In genomic region chr15:98288566-98288965, GRCm38 (mm10) we compare ENCODE assay signal across 23 mouse cellular contexts. TPM values are rescaled to one million over a fixed set of nuclear protein-coding genes. Genes with fewer than 3 reads are reported as not detected.
DNase-seq lines count a peak whose midpoint lies in the region; ATAC-seq and TF ChIP-seq lines count a peak whose summit lies in the region.
"Had no signal": no experiment of that assay in that cellular context is flagged by ENCODE, and none has a peak within 500 bp of the region (broad histone marks: within the 10 kb centered on the region; RNA-seq: fewer than 3 reads in every experiment).

No protein-coding gene starts in this region.

- no peaks in the 10 kb centered on the region for H3K9me3 ChIP-seq in liver, postnatal 0 days (ENCODE audit: low read length)
- H3K9me3 ChIP-seq: liver, embryonic 15.5 days; midbrain, embryonic 15.5 days; neural tube, embryonic 12.5 days had no signal

- no peak overlapping the region for H3K9ac ChIP-seq in liver, postnatal 0 days (replicated peaks)
- H3K9ac ChIP-seq: liver, embryonic 15.5 days; midbrain, embryonic 15.5 days; neural tube, embryonic 12.5 days had no signal

- peak; percentile 78 for DNase-seq in gastrocnemius, adult 18-20 months (ENCODE audit: low spot score)
- DNase-seq in gastrocnemius, postnatal 4 days (ENCODE audit: low spot score in 2 of 2), result no peak
- DNase-seq in A20 (ENCODE audit: low read depth, low spot score), result peak; percentile 48
- peak; percentile 25 to 33 for DNase-seq in cerebellum, postnatal 10 days
- peak; percentile 84 for DNase-seq in skeletal muscle tissue, adult 2 months (ENCODE audit: low read depth, low spot score)
- no peak for DNase-seq in ovary, adult 18-20 months (ENCODE audit: low spot score)
- DNase-seq in testis, postnatal 14 days (ENCODE audit: low spot score), result no peak
- no peak for DNase-seq in liver, postnatal 0 days
- DNase-seq: heart, adult 2 months; heart, postnatal 36 days; lung, postnatal 36 days; right cerebral cortex, adult 18-20 months had no signal

- peaks cover 3% of the 10 kb centered on the region; the same call in 1 of the 2 replicates for H3K4me1 ChIP-seq in liver, postnatal 0 days (ENCODE audit: insufficient read depth)
- H3K4me1 ChIP-seq: liver, embryonic 15.5 days; midbrain, embryonic 15.5 days; neural tube, embryonic 12.5 days had no signal

- no peaks in the 10 kb centered on the region for H3K36me3 ChIP-seq in liver, postnatal 0 days (replicated peaks; ENCODE audit: insufficient read depth, low read length)
- H3K36me3 ChIP-seq: liver, embryonic 15.5 days; neural tube, embryonic 12.5 days had no signal

- no peak for TF ChIP-seq EP300 in liver, postnatal 0 days (IDR thresholded peaks at IDR 0.05; ENCODE audit: low read depth)

- H3K27ac ChIP-seq in liver, postnatal 0 days (ENCODE audit: low read depth), result no peak overlapping the region
- H3K27ac ChIP-seq: heart, adult 2 months; liver, embryonic 15.5 days; midbrain, embryonic 15.5 days; neural tube, embryonic 12.5 days had no signal

- H3K27me3 ChIP-seq in liver, postnatal 0 days (ENCODE audit: insufficient read depth, low read length), result no peaks in the 10 kb centered on the region
- H3K27me3 ChIP-seq: liver, embryonic 15.5 days; midbrain, embryonic 15.5 days; neural tube, embryonic 12.5 days had no signal

- TF ChIP-seq CTCF in liver, postnatal 0 days (IDR thresholded peaks at IDR 0.05; ENCODE audit: low read depth), result no peak

- no peak overlapping the region for H3K4me3 ChIP-seq in liver, postnatal 0 days (ENCODE audit: low read depth, low read length)
- H3K4me3 ChIP-seq: heart, adult 2 months; liver, embryonic 15.5 days; midbrain, embryonic 15.5 days; neural tube, embryonic 12.5 days had no signal

- H3K4me2 ChIP-seq in liver, postnatal 0 days (ENCODE audit: low read depth, low read length), result no peak overlapping the region
- H3K4me2 ChIP-seq: liver, embryonic 15.5 days; midbrain, embryonic 15.5 days; neural tube, embryonic 12.5 days had no signal

- no peak for ATAC-seq in liver, postnatal 0 days
- ATAC-seq: forebrain, embryonic 14.5 days; midbrain, embryonic 15.5 days had no signal

- 72% methylated on average over 12 of the region's 12 CpGs for WGBS in liver, postnatal 0 days (ENCODE audit: insufficient replicate concordance)

RNA-seq across cellular contexts. Expression of gene Zfp641, which starts 7.4 kb away (rescaled TPM):
- 10 to 100 TPM in 1 of 2 experiments, 1 to 10 TPM in 1; 9.5 to 14.4 TPM for total RNA-seq in gastrocnemius, adult 18-20 months (2021)
- 10 to 100 TPM in 1 of 2 experiments, 1 to 10 TPM in 1; 9.8 to 10.7 TPM for total RNA-seq in gastrocnemius, postnatal 4 days (2021)
- polyA plus RNA-seq in liver, postnatal 0 days (2015; fragmentation: Nextera tagmentation; extraction: Ambion mirVana), result 0.06 and 0.08 TPM in 2 replicates
- total RNA-seq: common myeloid progenitor, adult 5-6 weeks had no signal

RNA-seq across cellular contexts. Expression of gene Olfr285, which starts 28.6 kb away (rescaled TPM):
- not detected for total RNA-seq in gastrocnemius, adult 18-20 months (2021)
- not detected for total RNA-seq in gastrocnemius, postnatal 4 days (2021)
- not detected in 2 replicates for polyA plus RNA-seq in liver, postnatal 0 days (2015; fragmentation: Nextera tagmentation; extraction: Ambion mirVana)
- total RNA-seq: adrenal gland, postnatal 4 days; common myeloid progenitor, adult 5-6 weeks; ES-E14; heart, adult 2 months; heart, postnatal 36 days; layer of hippocampus, postnatal 25 days had no signal
- polyA plus RNA-seq: forebrain, embryonic 14.5 days; heart, adult 2 months; intestine, embryonic 14.5 days; limb, embryonic 11.5 days; liver, embryonic 15.5 days; midbrain, embryonic 15.5 days; neural tube, embryonic 12.5 days had no signal

RNA-seq across cellular contexts. Expression of gene H1fnt, which starts 31.5 kb away (rescaled TPM):
- not detected for total RNA-seq in gastrocnemius, adult 18-20 months (2021)
- not detected for total RNA-seq in gastrocnemius, postnatal 4 days (2021)
- not detected in 2 replicates for polyA plus RNA-seq in liver, postnatal 0 days (2015; fragmentation: Nextera tagmentation; extraction: Ambion mirVana)
- total RNA-seq: adrenal gland, postnatal 4 days; common myeloid progenitor, adult 5-6 weeks; ES-E14; heart, adult 2 months; heart, postnatal 36 days; layer of hippocampus, postnatal 25 days had no signal
- polyA plus RNA-seq: embryonic facial prominence, embryonic 14.5 days; forebrain, embryonic 14.5 days; intestine, embryonic 14.5 days; limb, embryonic 11.5 days; liver, embryonic 15.5 days; midbrain, embryonic 15.5 days; neural tube, embryonic 12.5 days had no signal

RNA-seq across cellular contexts. Expression of gene Olfr284, which starts 52.2 kb away (rescaled TPM):
- not detected for total RNA-seq in gastrocnemius, adult 18-20 months (2021)
- not detected for total RNA-seq in gastrocnemius, postnatal 4 days (2021)
- not detected in 2 replicates for polyA plus RNA-seq in liver, postnatal 0 days (2015; fragmentation: Nextera tagmentation; extraction: Ambion mirVana)
- total RNA-seq: adrenal gland, postnatal 4 days; common myeloid progenitor, adult 5-6 weeks; ES-E14; heart, adult 2 months; heart, postnatal 36 days; layer of hippocampus, postnatal 25 days had no signal
- polyA plus RNA-seq: forebrain, embryonic 14.5 days; heart, adult 2 months; intestine, embryonic 14.5 days; limb, embryonic 11.5 days; liver, embryonic 15.5 days; midbrain, embryonic 15.5 days; neural tube, embryonic 12.5 days had no signal

RNA-seq across cellular contexts. Expression of gene Olfr286, which starts 54.3 kb away (rescaled TPM):
- total RNA-seq in gastrocnemius, adult 18-20 months (2021), result not detected
- not detected for total RNA-seq in gastrocnemius, postnatal 4 days (2021)
- polyA plus RNA-seq in liver, postnatal 0 days (2015; fragmentation: Nextera tagmentation; extraction: Ambion mirVana), result not detected in 2 replicates
- total RNA-seq: adrenal gland, postnatal 4 days; common myeloid progenitor, adult 5-6 weeks; ES-E14; heart, adult 2 months; heart, postnatal 36 days; layer of hippocampus, postnatal 25 days had no signal
- polyA plus RNA-seq: embryonic facial prominence, embryonic 14.5 days; forebrain, embryonic 14.5 days; heart, adult 2 months; intestine, embryonic 14.5 days; limb, embryonic 11.5 days; liver, embryonic 15.5 days; midbrain, embryonic 15.5 days; neural tube, embryonic 12.5 days had no signal

Comparison
In these comparisons a context has a peak if more than half of its experiments do, and no peak if none do; other contexts are left out.
1. DNase-seq: peak in gastrocnemius, adult 18-20 months (single experiment), A20 (single experiment), cerebellum, postnatal 10 days (2 of 2) and skeletal muscle tissue, adult 2 months (single experiment); none in gastrocnemius, postnatal 4 days (0 of 2), ovary, adult 18-20 months (single experiment), testis, postnatal 14 days (single experiment) and liver, postnatal 0 days (single experiment).